Mouse (Mus musculus): ENCODE measurements around the gene Bmp4.

GRCm38 (mm10) chr14:46389438-46390248 lies 826 bp downstream of the Bmp4 start:
- no peak for TF ChIP-seq CTCF (IDR thresholded peaks at IDR 0.05; ENCODE audit: extremely low read depth, insufficient read depth, insufficient read length, insufficient replicate concordance)
- TF ChIP-seq POLR2A (IDR thresholded peaks at IDR 0.05; ENCODE audit: low read depth, low read length) = no peak
